Mouse (Mus musculus) adrenal gland, adult 18-20 months (tissue): ENCODE measurements around the gene Zbtb9. TPM values are rescaled to one million over a fixed set of nuclear protein-coding genes. Genes with fewer than 3 reads are reported as not detected.

Source experiments
- DNase-seq, 2 experiments: peaks; one replicate each; pipeline ENCODE4 v3.0.0; 2021 to 2022; ENCODE audit warnings: low spot score in 2 of 2
- total RNA-seq, 2 experiments: library from RNA; stranded (reverse); gene quantifications; 1 replicate in 1 of 2; 2 replicates in 1 of 2; pipeline ENCODE4 v1.2.3; 2021

Zbtb9 gene
- total RNA-seq, 2 experiments from 2014 or later: 6.4 to 8.0 TPM

- no peak for DNase-seq
These were observed 35.3 kb downstream of the Zbtb9 start for GRCm38 (mm10) chr17:27008277-27008676.

- DNase-seq: no peak
These were observed 38.2 kb downstream of the Zbtb9 start for GRCm38 (mm10) chr17:27011167-27011566.

- no peak for DNase-seq
These were observed 39.2 kb downstream of the Zbtb9 start for GRCm38 (mm10) chr17:27011998-27012672.

GRCm38 (mm10) chr17:27012909-27013308 lies 39.9 kb downstream of the Zbtb9 start:
- no peak for DNase-seq

- DNase-seq: peak; percentile 86 to 90
These were observed 44.9 kb downstream of the Zbtb9 start for GRCm38 (mm10) chr17:27017564-27018499.

GRCm38 (mm10) chr17:27018555-27019196 lies 45.7 kb downstream of the Zbtb9 start:
- DNase-seq: no peak

- no peak for DNase-seq
These were observed 48.1 kb downstream of the Zbtb9 start for GRCm38 (mm10) chr17:27021076-27021475.

- no peak for DNase-seq
These were observed 48.8 kb downstream of the Zbtb9 start for GRCm38 (mm10) chr17:27021736-27022135.

- DNase-seq: no peak
These were observed 50.4 kb downstream of the Zbtb9 start for GRCm38 (mm10) chr17:27023342-27023741.

GRCm38 (mm10) chr17:27025326-27025902 lies 52.4 kb downstream of the Zbtb9 start:
- DNase-seq: no peak

- no peak for DNase-seq
These were observed 53.0 kb downstream of the Zbtb9 start for GRCm38 (mm10) chr17:27025951-27026350.

GRCm38 (mm10) chr17:27027460-27028283 lies 54.7 kb downstream of the Zbtb9 start:
- DNase-seq: peak in 1 of 2 experiments; percentile 41

GRCm38 (mm10) chr17:27028284-27028795 lies 55.4 kb downstream of the Zbtb9 start:
- DNase-seq: peak; percentile 88 to 89

- no peak for DNase-seq
These were observed 55.9 kb downstream of the Zbtb9 start, which contains the start of gene Bak1 for GRCm38 (mm10) chr17:27028909-27029308. TSS of gene Bak1 (minus strand) at chr17:27029009.

- no peak for DNase-seq
These were observed 56.5 kb downstream of the Zbtb9 start for GRCm38 (mm10) chr17:27029431-27029830.

GRCm38 (mm10) chr17:27030896-27031295 lies 57.9 kb downstream of the Zbtb9 start:
- no peak for DNase-seq

- DNase-seq: no peak
These were observed 59.4 kb downstream of the Zbtb9 start for GRCm38 (mm10) chr17:27032328-27032727.

GRCm38 (mm10) chr17:27032869-27033268 lies 59.9 kb downstream of the Zbtb9 start:
- peak; percentile 80 to 86 for DNase-seq

- DNase-seq: no peak
These were observed 63.5 kb downstream of the Zbtb9 start for GRCm38 (mm10) chr17:27036465-27036864.
